ENCODE assay signal across 11 mouse cellular contexts in the genomic region with DNA sequence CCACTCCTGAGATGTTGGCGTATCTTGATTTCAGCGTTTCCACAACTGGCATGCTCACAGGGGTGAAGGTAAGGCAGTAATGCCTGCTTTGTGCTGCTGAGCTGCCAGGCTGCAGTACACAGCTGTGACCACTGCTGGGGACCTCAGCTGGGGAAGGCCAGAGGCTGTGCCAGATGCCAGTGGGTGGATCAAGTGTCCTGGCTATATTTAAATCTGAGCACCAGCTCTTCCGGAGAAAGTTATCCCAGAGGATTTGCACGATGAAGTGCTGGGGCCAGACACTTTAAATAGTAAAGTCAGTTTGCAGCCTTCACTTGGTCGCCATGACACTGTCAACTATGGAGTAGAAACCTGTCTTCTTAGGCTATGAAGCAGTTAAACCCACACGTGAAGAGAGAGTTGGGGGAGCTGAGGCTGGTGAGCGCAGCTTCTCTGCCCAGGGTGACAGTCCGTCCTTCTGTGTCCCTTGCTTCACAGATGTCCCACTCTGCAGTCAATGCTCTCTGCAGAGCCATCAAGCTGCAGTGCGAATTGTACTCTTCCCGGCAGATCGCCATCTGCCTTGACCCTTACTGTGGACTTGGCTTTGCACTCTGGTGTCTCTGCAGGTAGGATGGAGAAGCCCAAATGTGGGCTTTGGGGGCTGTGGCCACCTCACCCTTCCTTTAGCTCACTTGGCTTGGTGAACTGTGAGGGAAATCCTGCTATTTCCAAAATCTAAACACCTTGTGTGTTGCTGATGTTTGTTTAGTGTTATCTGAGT. TPM values are rescaled to one million over a fixed set of nuclear protein-coding genes. Genes with fewer than 3 reads are reported as not detected.
DNase-seq lines count a peak whose midpoint lies in the region; ATAC-seq and TF ChIP-seq lines count a peak whose summit lies in the region.
"Had no signal": no experiment of that assay in that cellular context is flagged by ENCODE, and none has a peak within 500 bp of the region (broad histone marks: within the 10 kb centered on the region; RNA-seq: fewer than 3 reads in every experiment).

No protein-coding gene starts in this region.

- H3K4me2 ChIP-seq in neural tube, embryonic 15.5 days = no peak overlapping the region
- H3K4me2 ChIP-seq: embryonic facial prominence, embryonic 12.5 days had no signal

- ATAC-seq in neural tube, embryonic 15.5 days (ENCODE audit: low FRiP score) = no peak

- peak; percentile 42 for TF ChIP-seq CTCF in left cerebral cortex, adult 2 months (IDR thresholded peaks at IDR 0.05)

- H3K4me3 ChIP-seq in left cerebral cortex, adult 2 months = no peak overlapping the region
- no peak overlapping the region for H3K4me3 ChIP-seq in midbrain, embryonic 10.5 days
- no peak overlapping the region for H3K4me3 ChIP-seq in neural tube, embryonic 15.5 days (replicated peaks)
- H3K4me3 ChIP-seq: embryonic facial prominence, embryonic 12.5 days; hindbrain, embryonic 10.5 days had no signal

- H3K9me3 ChIP-seq in midbrain, embryonic 10.5 days (replicated peaks) = no peaks in the 10 kb centered on the region
- no peaks in the 10 kb centered on the region for H3K9me3 ChIP-seq in neural tube, embryonic 15.5 days (replicated peaks)
- H3K9me3 ChIP-seq: embryonic facial prominence, embryonic 12.5 days; hindbrain, embryonic 10.5 days had no signal

- intact Hi-C loops in left cerebral cortex, adult 2 months (cut with DNase I) = no loop called here
- intact Hi-C loops in heart, postnatal 10 days (cut with DNase I) = no loop called here

- H3K4me1 ChIP-seq in midbrain, embryonic 10.5 days = no peaks in the 10 kb centered on the region
- no peaks in the 10 kb centered on the region for H3K4me1 ChIP-seq in neural tube, embryonic 15.5 days
- H3K4me1 ChIP-seq: embryonic facial prominence, embryonic 12.5 days; hindbrain, embryonic 10.5 days had no signal

- DNase-seq in left cerebral cortex, adult 2 months (ENCODE audit: extremely low spot score in 1 of 2, low spot score in 2 of 2) = no peak
- no peak for DNase-seq in left cerebral cortex, adult 9 months (ENCODE audit: low spot score in 2 of 2)
- peak; percentile 77 to 81 for DNase-seq in cerebellum, adult 18-20 months
- peak; percentile 50 for DNase-seq in gastrocnemius, postnatal 10 days
- peak; percentile 71 to 78 for DNase-seq in heart, postnatal 10 days
- no peak for DNase-seq in midbrain, embryonic 10.5 days (ENCODE audit: low spot score)
- DNase-seq in spleen, postnatal 14 days (ENCODE audit: low spot score in 2 of 2) = no peak
- DNase-seq: thymus, adult 2 months had no signal

- peak overlapping the region; percentile 78 for H3K27ac ChIP-seq in left cerebral cortex, adult 2 months
- H3K27ac ChIP-seq in midbrain, embryonic 10.5 days (replicated peaks) = no peak overlapping the region
- H3K27ac ChIP-seq in neural tube, embryonic 15.5 days (replicated peaks) = no peak overlapping the region
- H3K27ac ChIP-seq: embryonic facial prominence, embryonic 12.5 days; hindbrain, embryonic 10.5 days had no signal

- peaks cover 95% of the 10 kb centered on the region for H3K36me3 ChIP-seq in midbrain, embryonic 10.5 days
- peaks cover 85% of the 10 kb centered on the region for H3K36me3 ChIP-seq in neural tube, embryonic 15.5 days

- 92% methylated on average over 11 of the region's 11 CpGs for WGBS in midbrain, embryonic 10.5 days
- 88% methylated on average over 11 of the region's 11 CpGs for WGBS in neural tube, embryonic 15.5 days

- H3K9ac ChIP-seq in neural tube, embryonic 15.5 days (replicated peaks) = no peak overlapping the region
- H3K9ac ChIP-seq: embryonic facial prominence, embryonic 12.5 days had no signal

- H3K27me3 ChIP-seq in midbrain, embryonic 10.5 days (ENCODE audit: low read depth, poor library complexity, severe bottlenecking) = no peaks in the 10 kb centered on the region
- H3K27me3 ChIP-seq in neural tube, embryonic 15.5 days (replicated peaks) = no peaks in the 10 kb centered on the region
- H3K27me3 ChIP-seq: embryonic facial prominence, embryonic 12.5 days had no signal

RNA-seq across cellular contexts. Expression of a gene that starts 28.5 kb away (rescaled TPM):
- total RNA-seq in left cerebral cortex, adult 2 months (2021) = 10 to 100 TPM; 19.9 to 27.8 TPM
- 10 to 100 TPM; 51.5 to 55.9 TPM for total RNA-seq in gastrocnemius, postnatal 10 days (2021)
- 10 to 100 TPM; 45.8 to 52.5 TPM for total RNA-seq in heart, postnatal 10 days (2021)
- 33.6 and 33.7 TPM in 2 replicates for polyA plus RNA-seq in midbrain, embryonic 10.5 days (2016; fragmentation: Nextera tagmentation; extraction: Ambion mirVana)
- polyA plus RNA-seq in neural tube, embryonic 15.5 days (2015; fragmentation: Nextera tagmentation; extraction: Ambion mirVana) = 13.3 and 22.0 TPM in 2 replicates

Comparison
In these comparisons a context has a peak if more than half of its experiments do, and no peak if none do; other contexts are left out.
1. DNase-seq: peak in cerebellum, adult 18-20 months (2 of 2), gastrocnemius, postnatal 10 days (single experiment) and heart, postnatal 10 days (2 of 2); none in left cerebral cortex, adult 2 months (0 of 2), left cerebral cortex, adult 9 months (0 of 2), midbrain, embryonic 10.5 days (single experiment) and spleen, postnatal 14 days (0 of 2).